Mouse (Mus musculus) gastrocnemius, adult 2 months (tissue): ENCODE data around the gene Mgat4e. TPM values are rescaled to one million over a fixed set of nuclear protein-coding genes. Genes with fewer than 3 reads are reported as not detected.
"Not testable (repeated sequence)": the region's sequence is repeated elsewhere in the genome, so short reads cannot be mapped to it uniquely, and the experiment has no call there.

Experiments
- DNase-seq: peaks from one replicate; pipeline ENCODE4 v3.0.0; 2022
- H3K27ac ChIP-seq: fragments of 200-600 bp; 2 replicates; pipeline ENCODE4 v1.8.1; 2022; ENCODE audit warnings: mild to moderate bottlenecking
- H3K4me3 ChIP-seq: fragments of 200-600 bp; 2 replicates; pipeline ENCODE4 v1.8.1; 2022; ENCODE audit warnings: mild to moderate bottlenecking, moderate library complexity
- CTCF ChIP-seq: fragments of 200-600 bp; IDR thresholded peaks from 2 replicates; pipeline ENCODE4 v1.8.1; 2022; ENCODE audit warnings: antibody characterized with exemption, mild to moderate bottlenecking, moderate library complexity
- intact Hi-C: fragments of 180-260 bp; cut with DNase I; formaldehyde crosslinking; loops from one replicate; pipeline ENCODE4 v1.15.1; 2025
- total RNA-seq, 2 experiments: library from RNA; stranded (reverse); gene quantifications; 2 replicates each; pipeline ENCODE4 v1.2.3; 2021

The Mgat4e gene
- total RNA-seq, 2 experiments from 2014 or later: not detected

- TF ChIP-seq CTCF: no peak
- intact Hi-C loops: no loop called here
- DNase-seq: peak; percentile 24
- H3K27ac ChIP-seq: no peak overlapping the region
- H3K4me3 ChIP-seq: no peak overlapping the region
These were observed 1.3 kb downstream of the Mgat4e start for GRCm38 (mm10) chr1:134548231-134548630.

GRCm38 (mm10) chr1:134540610-134541009, 8.9 kb downstream of the Mgat4e start:
- DNase-seq: no peak
- intact Hi-C loops: no loop called here
- Histone ChIP-seq H3K4me3 (no peak overlapping the region), H3K27ac (no peak overlapping the region)
- TF ChIP-seq CTCF: no peak

- TF ChIP-seq CTCF: no peak
- intact Hi-C loops: no loop called here
- no peak for DNase-seq
- Histone ChIP-seq H3K4me3 (no peak overlapping the region), H3K27ac (no peak overlapping the region)
These were observed 14.0 kb downstream of the Mgat4e start for GRCm38 (mm10) chr1:134535513-134535912.

- TF ChIP-seq CTCF: no peak
- intact Hi-C loops: no loop called here
- DNase-seq: no peak
- no peak overlapping the region for H3K27ac ChIP-seq
- no peak overlapping the region for H3K4me3 ChIP-seq
These were observed 14.4 kb downstream of the Mgat4e start for GRCm38 (mm10) chr1:134535054-134535453.

- H3K27ac ChIP-seq, intact Hi-C loops, DNase-seq, H3K4me3 ChIP-seq: not testable (repeated sequence)
These were observed 15.8 kb downstream of the Mgat4e start for GRCm38 (mm10) chr1:134533710-134534109.

- TF ChIP-seq CTCF: no peak
- Histone ChIP-seq H3K27ac (no peak overlapping the region), H3K4me3 (no peak overlapping the region)
- no peak for DNase-seq
- intact Hi-C loops: no loop called here
These were observed 18.9 kb downstream of the Mgat4e start for GRCm38 (mm10) chr1:134530618-134531017.

GRCm38 (mm10) chr1:134526752-134527151, 22.7 kb downstream of the Mgat4e start:
- H3K4me3 ChIP-seq: no peak overlapping the region
- TF ChIP-seq CTCF: no peak
- no peak overlapping the region for H3K27ac ChIP-seq
- intact Hi-C loops: no loop called here
- no peak for DNase-seq

GRCm38 (mm10) chr1:134525015-134525414, 24.5 kb downstream of the Mgat4e start:
- Histone ChIP-seq H3K27ac (no peak overlapping the region), H3K4me3 (no peak overlapping the region)
- TF ChIP-seq CTCF: no peak
- DNase-seq: no peak
- intact Hi-C loops: no loop called here

- Histone ChIP-seq H3K27ac (no peak overlapping the region), H3K4me3 (no peak overlapping the region)
- peak; percentile 46 for TF ChIP-seq CTCF
- DNase-seq: no peak
- intact Hi-C loops: no loop called here
These were observed 25.1 kb downstream of the Mgat4e start for GRCm38 (mm10) chr1:134524424-134524823.

- Histone ChIP-seq H3K27ac (no peak overlapping the region), H3K4me3 (no peak overlapping the region)
- intact Hi-C loops: no loop called here
- TF ChIP-seq CTCF: no peak
- no peak for DNase-seq
These were observed 27.2 kb downstream of the Mgat4e start for GRCm38 (mm10) chr1:134522325-134522724.

- no peak overlapping the region for H3K27ac ChIP-seq
- intact Hi-C loops: no loop called here
- DNase-seq: no peak
- no peak overlapping the region for H3K4me3 ChIP-seq
- TF ChIP-seq CTCF: no peak
These were observed 28.3 kb downstream of the Mgat4e start for GRCm38 (mm10) chr1:134521163-134521562.

- DNase-seq: no peak
- Histone ChIP-seq H3K27ac (no peak overlapping the region), H3K4me3 (no peak overlapping the region)
- intact Hi-C loops: no loop called here
- TF ChIP-seq CTCF: no peak
These were observed 29.3 kb downstream of the Mgat4e start for GRCm38 (mm10) chr1:134520001-134520721.

GRCm38 (mm10) chr1:134519201-134519600, 30.3 kb downstream of the Mgat4e start:
- not testable (repeated sequence) for DNase-seq, H3K27ac ChIP-seq, H3K4me3 ChIP-seq
- intact Hi-C loops: loop anchor here (5.0 kb wide), 3 partner anchors 38 to 88 kb away; no protein-coding TSS in a partner anchor

- peak; percentile 83 for DNase-seq
- intact Hi-C loops: loop anchor here (5.0 kb wide), 3 partner anchors 39 to 89 kb away; no protein-coding TSS in a partner anchor
- TF ChIP-seq CTCF: peak; percentile 85
- H3K27ac ChIP-seq: no peak overlapping the region
- H3K4me3 ChIP-seq: peak overlapping the region; percentile 21; the same call in 1 of the 2 replicates
These were observed 30.8 kb downstream of the Mgat4e start for GRCm38 (mm10) chr1:134518677-134519076.

GRCm38 (mm10) chr1:134517841-134518240, 31.6 kb downstream of the Mgat4e start:
- not testable (repeated sequence) for H3K27ac ChIP-seq, H3K4me3 ChIP-seq, DNase-seq
- intact Hi-C loops: loop anchor here (5.0 kb wide), 3 partner anchors 39 to 89 kb away; no protein-coding TSS in a partner anchor
